Mouse (Mus musculus): ENCODE results near the gene Il23r.
"Not testable (repeated sequence)": the region's sequence is repeated elsewhere in the genome, so short reads cannot be mapped to it uniquely, and the experiment has no call there.

The Il23r gene

GRCm38 (mm10) chr6:67491755-67492154 is at the start of gene Il23r:
Gene Il23r (minus strand): TSS chr6:67491855.
- no peak for DNase-seq

GRCm38 (mm10) chr6:67535777-67536054 is 44.1 kb upstream of the Il23r start, which contains the start of gene Tacstd2:
Gene Tacstd2 (minus strand): TSS chr6:67535796.
- no peak for DNase-seq

GRCm38 (mm10) chr6:67535005-67535776 is 43.5 kb upstream of the Il23r start:
- peak; percentile 16 for DNase-seq

GRCm38 (mm10) chr6:67534191-67535004 is 42.7 kb upstream of the Il23r start:
- DNase-seq, result no peak

- DNase-seq, result peak; percentile 42
Measured at GRCm38 (mm10) chr6:67532665-67533440, 41.2 kb upstream of the Il23r start.

- DNase-seq, result no peak
Measured at GRCm38 (mm10) chr6:67531822-67532162, 40.1 kb upstream of the Il23r start.

GRCm38 (mm10) chr6:67530992-67531821 is 39.6 kb upstream of the Il23r start:
- DNase-seq, result no peak

GRCm38 (mm10) chr6:67526356-67526755 is 34.7 kb upstream of the Il23r start:
- DNase-seq, result no peak

GRCm38 (mm10) chr6:67510752-67511151 is 19.1 kb upstream of the Il23r start:
- peak; percentile 6 for DNase-seq

GRCm38 (mm10) chr6:67501938-67502337 is 10.3 kb upstream of the Il23r start:
- not testable (repeated sequence) for DNase-seq

- no peak for DNase-seq
Measured at GRCm38 (mm10) chr6:67481012-67481411, 10.6 kb downstream of the Il23r start.

- no peak for DNase-seq
Measured at GRCm38 (mm10) chr6:67471242-67471641, 20.4 kb downstream of the Il23r start.

GRCm38 (mm10) chr6:67459424-67459823 is 32.2 kb downstream of the Il23r start:
- no peak for DNase-seq

- no peak for DNase-seq
Measured at GRCm38 (mm10) chr6:67451330-67451729, 40.3 kb downstream of the Il23r start.

- DNase-seq, result no peak
Measured at GRCm38 (mm10) chr6:67445866-67446265, 45.8 kb downstream of the Il23r start.

- no peak for DNase-seq
Measured at GRCm38 (mm10) chr6:67443124-67443523, 48.5 kb downstream of the Il23r start.

- DNase-seq, result no peak
Measured at GRCm38 (mm10) chr6:67437814-67438385, 53.8 kb downstream of the Il23r start.

- DNase-seq, result no peak
Measured at GRCm38 (mm10) chr6:67437028-67437427, 54.6 kb downstream of the Il23r start.

- DNase-seq, result no peak
Measured at GRCm38 (mm10) chr6:67436295-67436694, 55.4 kb downstream of the Il23r start.

GRCm38 (mm10) chr6:67435711-67436110 is 55.9 kb downstream of the Il23r start:
- DNase-seq, result no peak

GRCm38 (mm10) chr6:67434755-67435452 is 56.8 kb downstream of the Il23r start:
- no peak for DNase-seq

- DNase-seq, result no peak
Measured at GRCm38 (mm10) chr6:67431808-67432207, 59.8 kb downstream of the Il23r start.

All from liver (tissue).